Mouse (Mus musculus) MEL (cell line): Measurements from ENCODE around the gene Slc35g1. TPM values are rescaled to one million over a fixed set of nuclear protein-coding genes. Genes with fewer than 3 reads are reported as not detected.

ENCODE experiments used
- DNase-seq: peaks from one replicate; pipeline ENCODE4 v3.0.0; 2011; ENCODE audit warnings: low read depth, low spot score
- H3K27ac ChIP-seq: 2 replicates; pipeline ENCODE4 v1.5.1; 2012; ENCODE audit warnings: low read depth, mild to moderate bottlenecking, control low read depth, low read length, moderate library complexity; ENCODE audit not compliant: control insufficient read depth
- H3K27me3 ChIP-seq, 2 experiments: fragments of 150-350 bp in 1 of 2; sonication (generic) in 1 of 2; 2 replicates each; pipeline ENCODE4 v1.6.1; 2012; ENCODE audit warnings: low read length in 2 of 2, mild to moderate bottlenecking in 2 of 2, improper control_type of control experiment in 1 of 2, moderate library complexity in 1 of 2; ENCODE audit not compliant: insufficient read depth in 2 of 2, control insufficient read depth in 1 of 2
- H3K36me3 ChIP-seq, 2 experiments: 2 replicates each; pipeline ENCODE4 v1.6.1; 2012 to 2014; ENCODE audit warnings: low read length in 2 of 2, improper control_type of control experiment in 1 of 2, inconsistent platforms in 1 of 2, mild to moderate bottlenecking in 1 of 2; ENCODE audit not compliant: insufficient read depth in 2 of 2, control insufficient read depth in 1 of 2
- H3K4me1 ChIP-seq, 2 experiments: fragments of 150-350 bp in 1 of 2; sonication (generic) in 1 of 2; 2 replicates each; pipeline ENCODE4 v1.6.1; 2012; ENCODE audit warnings: low read length in 2 of 2, improper control_type of control experiment in 1 of 2, mild to moderate bottlenecking in 1 of 2; ENCODE audit not compliant: insufficient read depth in 2 of 2, control insufficient read depth in 1 of 2
- H3K4me3 ChIP-seq, 2 experiments: fragments of 150-350 bp in 1 of 2; sonication (generic) in 1 of 2; 2 replicates each; pipeline ENCODE4 v1.5.1; 2012; ENCODE audit warnings: low read depth in 2 of 2, low read length in 2 of 2, mild to moderate bottlenecking in 2 of 2, moderate library complexity in 2 of 2, control low read depth in 1 of 2, improper control_type of control experiment in 1 of 2; ENCODE audit not compliant: control insufficient read depth in 1 of 2, insufficient read depth in 1 of 2
- H3K79me2 ChIP-seq: 2 replicates; pipeline ENCODE4 v1.6.1; 2012; ENCODE audit warnings: mild to moderate bottlenecking, low read length, moderate library complexity; ENCODE audit not compliant: control insufficient read depth, poor library complexity, insufficient read depth
- H3K9ac ChIP-seq: 2 replicates; pipeline ENCODE4 v1.6.1; 2012; ENCODE audit warnings: low read depth, mild to moderate bottlenecking, control low read depth, low read length, moderate library complexity; ENCODE audit not compliant: control insufficient read depth, poor library complexity, severe bottlenecking
- H3K9me3 ChIP-seq: fragments of 150-350 bp; sonication (generic); replicated peaks from 2 replicates; pipeline ENCODE4 v1.6.1; 2012; ENCODE audit warnings: mild to moderate bottlenecking, low read length, improper control_type of control experiment, moderate library complexity; ENCODE audit not compliant: insufficient read depth
- BHLHE40 ChIP-seq: IDR thresholded peaks from 2 replicates; pipeline ENCODE4 v1.6.1; 2012; ENCODE audit warnings: low read depth, mild to moderate bottlenecking, inconsistent platforms, low read length, improper control_type of control experiment, borderline replicate concordance
- CHD2 ChIP-seq: IDR thresholded peaks from 2 replicates; pipeline ENCODE4 v1.6.1; 2011; ENCODE audit warnings: low read length, improper control_type of control experiment
- EP300 ChIP-seq, 2 experiments: IDR thresholded peaks; 2 replicates each; pipeline ENCODE4 v1.6.1; 2011; ENCODE audit warnings: improper control_type of control experiment in 2 of 2, low read length in 2 of 2, low read depth in 1 of 2, mild to moderate bottlenecking in 1 of 2
- ETS1 ChIP-seq: IDR thresholded peaks from 2 replicates; pipeline ENCODE4 v1.6.1; 2012; ENCODE audit warnings: low read depth, mild to moderate bottlenecking, inconsistent platforms, low read length, improper control_type of control experiment, moderate library complexity
- GATA1 ChIP-seq: IDR thresholded peaks from 2 replicates; pipeline ENCODE4 v1.6.1; 2011; ENCODE audit warnings: low read depth, low read length, improper control_type of control experiment
- HCFC1 ChIP-seq: IDR thresholded peaks from 2 replicates; pipeline ENCODE4 v1.6.1; 2012; ENCODE audit warnings: low read depth, mild to moderate bottlenecking, inconsistent platforms, low read length, improper control_type of control experiment, moderate library complexity
- KAT2A ChIP-seq: conservative IDR thresholded peaks from 2 replicates; pipeline ENCODE4 v1.6.1; 2012; ENCODE audit warnings: low read depth, low read length, improper control_type of control experiment, inconsistent platforms
- MAX ChIP-seq: IDR thresholded peaks from 2 replicates; pipeline ENCODE4 v1.6.1; 2011; ENCODE audit warnings: low read length, improper control_type of control experiment
- MAZ ChIP-seq: IDR thresholded peaks from 2 replicates; pipeline ENCODE4 v1.6.1; 2012; ENCODE audit warnings: low read depth, mild to moderate bottlenecking, inconsistent platforms, low read length, improper control_type of control experiment
- NELFE ChIP-seq: IDR thresholded peaks from 2 replicates; pipeline ENCODE4 v1.6.1; 2011; ENCODE audit warnings: low read depth, low read length, improper control_type of control experiment
- POLR2A ChIP-seq, 2 experiments: IDR thresholded peaks; 2 replicates each; pipeline ENCODE4 v1.6.1; 2011 to 2012; ENCODE audit warnings: low read length in 2 of 2, mild to moderate bottlenecking in 2 of 2, control low read depth in 1 of 2, improper control_type of control experiment in 1 of 2, low read depth in 1 of 2, moderate library complexity in 1 of 2; ENCODE audit not compliant: control insufficient read depth in 1 of 2, insufficient read depth in 1 of 2, poor library complexity in 1 of 2
- RCOR1 ChIP-seq: IDR thresholded peaks from 2 replicates; pipeline ENCODE4 v1.6.1; 2012; ENCODE audit warnings: low read depth, mild to moderate bottlenecking, inconsistent platforms, low read length, improper control_type of control experiment
- SIN3A ChIP-seq: IDR thresholded peaks from 2 replicates; pipeline ENCODE4 v1.6.1; 2012; ENCODE audit warnings: low read length, improper control_type of control experiment, inconsistent platforms
- SMC3 ChIP-seq: IDR thresholded peaks from 2 replicates; pipeline ENCODE4 v1.6.1; 2011; ENCODE audit warnings: low read depth, low read length, improper control_type of control experiment
- TAL1 ChIP-seq: IDR thresholded peaks from 2 replicates; pipeline ENCODE4 v1.6.1; 2012; ENCODE audit warnings: mild to moderate bottlenecking, inconsistent platforms, low read length, moderate library complexity, mixed read lengths
- TCF12 ChIP-seq: IDR thresholded peaks from 2 replicates; pipeline ENCODE4 v1.6.1; 2014; ENCODE audit warnings: low read depth, mild to moderate bottlenecking, inconsistent platforms, low read length, improper control_type of control experiment, moderate library complexity
- USF2 ChIP-seq, 2 experiments: IDR thresholded peaks; 2 replicates each; pipeline ENCODE4 v1.6.1; 2011 to 2012; ENCODE audit warnings: improper control_type of control experiment in 2 of 2, low read length in 2 of 2, borderline replicate concordance in 1 of 2, inconsistent platforms in 1 of 2, low read depth in 1 of 2, mild to moderate bottlenecking in 1 of 2; ENCODE audit not compliant: insufficient read depth in 1 of 2
- ZC3H11A ChIP-seq: IDR thresholded peaks from 2 replicates; pipeline ENCODE4 v1.6.1; 2012; ENCODE audit warnings: low read depth, mild to moderate bottlenecking, inconsistent platforms, low read length, improper control_type of control experiment
- ZKSCAN1 ChIP-seq: IDR thresholded peaks from 2 replicates; pipeline ENCODE4 v1.6.1; 2012; ENCODE audit warnings: low read depth, mild to moderate bottlenecking, inconsistent platforms, low read length, improper control_type of control experiment, moderate library complexity
- ZNF384 ChIP-seq: IDR thresholded peaks from 2 replicates; pipeline ENCODE4 v1.6.1; 2012; ENCODE audit warnings: low read depth, mild to moderate bottlenecking, inconsistent platforms, low read length, improper control_type of control experiment
- polyA plus RNA-seq, 2 experiments: library from polyadenylated mRNA; stranded (reverse) in 1 of 2; unstranded in 1 of 2; fragments of >175 nt in 1 of 2; fragments of >200 nt in 1 of 2; gene quantifications; 2 replicates each; pipeline versions ENCODE4 v1.2.1 to v1.2.4; 2012; ENCODE audit warnings: low replicate concordance in 2 of 2, low read depth in 1 of 2; ENCODE audit not compliant: insufficient read length in 2 of 2, insufficient read depth in 1 of 2, missing spikeins in 1 of 2
- total RNA-seq: library from RNA; depleted of rRNA; stranded (reverse); fragments of 300-350 nt; gene quantifications from 2 replicates; pipeline ENCODE4 v1.2.3, GENCODE M21; 2012

The Slc35g1 gene
- total and polyA plus RNA-seq, 3 experiments: 15.7 to 19.0 TPM; not detected in 1

DNA sequence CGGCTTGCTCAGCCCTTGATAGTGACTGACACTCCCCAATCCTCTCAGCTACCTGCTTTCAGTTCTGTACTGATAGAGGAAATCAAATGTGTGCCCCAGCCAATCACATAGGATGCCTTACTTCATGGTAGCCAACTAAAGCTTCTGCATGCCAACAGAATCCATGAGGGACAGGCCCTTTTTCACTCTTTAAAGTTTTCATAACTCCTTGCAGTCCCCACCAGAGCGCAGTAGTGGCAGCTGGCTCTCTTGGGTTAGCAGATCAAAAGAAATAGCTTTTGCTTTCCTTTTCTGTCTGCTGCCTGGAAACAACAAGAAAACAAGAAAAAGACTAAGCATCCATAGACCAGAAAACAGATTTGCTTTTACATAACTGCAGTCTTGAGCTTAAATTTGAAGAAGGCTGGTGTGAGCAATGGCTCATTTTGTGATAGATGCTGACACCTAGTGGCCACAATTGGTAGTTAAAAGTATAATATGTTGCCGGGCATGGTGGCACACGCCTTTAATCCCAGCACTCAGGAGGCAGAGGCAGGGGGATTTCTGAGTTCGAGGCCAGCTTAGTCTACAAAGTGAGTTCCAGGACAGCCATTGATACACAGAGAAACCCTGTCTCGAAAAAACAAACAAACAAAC is 43.2 kb upstream of the Slc35g1 start (continued):
- no peak for TF ChIP-seq USF2 (IDR thresholded peaks at IDR 0.05; ENCODE audit: borderline replicate concordance in 1 of 2, insufficient read depth in 1 of 2, low read depth in 1 of 2, low read length in 2 of 2)
- TF ChIP-seq SIN3A: no peak
- TF ChIP-seq MAX: no peak
- TF ChIP-seq ZC3H11A: peak; percentile 74

DNA sequence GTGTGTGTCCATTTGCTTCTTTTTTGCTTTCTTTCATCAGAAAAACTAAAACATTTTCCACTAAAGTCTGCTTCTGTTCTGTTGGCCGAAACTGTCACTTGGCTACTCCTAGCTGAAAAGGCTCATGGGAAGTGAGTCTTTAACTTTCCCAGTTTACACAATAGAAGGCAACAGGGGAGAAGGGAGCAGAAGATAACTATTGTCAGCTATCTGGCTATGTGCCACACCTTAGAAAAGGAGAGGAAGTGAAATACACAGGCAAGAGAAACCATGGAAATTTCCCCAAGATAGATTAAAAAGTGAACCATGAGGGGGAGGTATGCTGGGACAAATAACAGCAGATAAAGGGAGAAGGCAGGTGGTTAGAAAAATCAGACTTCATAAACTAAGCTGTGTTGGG is 41.5 kb upstream of the Slc35g1 start:
- peak overlapping the region; percentile 59 for H3K27ac ChIP-seq
- H3K4me1 ChIP-seq: peaks cover 3 to 12% of the 10 kb centered on the region in 2 experiments; a peak in 3 of 4 replicates
- no peaks in the 10 kb centered on the region for H3K79me2 ChIP-seq
- H3K36me3 ChIP-seq: peaks cover 0 to 9% of the 10 kb centered on the region in 2 experiments; a peak in 2 of 4 replicates
- TF ChIP-seq GATA1: 0 out of 2 replicates have a peak, but pooled peaks have one; percentile 29
- TF ChIP-seq TCF12: 0 out of 2 replicates have a peak, but pooled peaks have one; percentile 36
- TF ChIP-seq RCOR1: no peak
- 0 out of 2 replicates have a peak, but pooled peaks have one; percentile 17 for TF ChIP-seq HCFC1
- TF ChIP-seq EP300 (IDR thresholded peaks at IDR 0.05; ENCODE audit: low read depth in 1 of 2, low read length in 2 of 2): peak; percentile 24 to 45; a peak in 2 of 4 replicates
- TF ChIP-seq ETS1: peak; percentile 55; the same call in 1 of the 2 replicates
- no peaks in the 10 kb centered on the region for H3K27me3 ChIP-seq
- H3K4me3 ChIP-seq: peak overlapping the region in 1 of 2 experiments; percentile 14; a peak in 2 of 4 replicates
- H3K9ac ChIP-seq: peak overlapping the region; percentile 50
- H3K9me3 ChIP-seq: no peaks in the 10 kb centered on the region
- peak; percentile 71 for DNase-seq

DNA sequence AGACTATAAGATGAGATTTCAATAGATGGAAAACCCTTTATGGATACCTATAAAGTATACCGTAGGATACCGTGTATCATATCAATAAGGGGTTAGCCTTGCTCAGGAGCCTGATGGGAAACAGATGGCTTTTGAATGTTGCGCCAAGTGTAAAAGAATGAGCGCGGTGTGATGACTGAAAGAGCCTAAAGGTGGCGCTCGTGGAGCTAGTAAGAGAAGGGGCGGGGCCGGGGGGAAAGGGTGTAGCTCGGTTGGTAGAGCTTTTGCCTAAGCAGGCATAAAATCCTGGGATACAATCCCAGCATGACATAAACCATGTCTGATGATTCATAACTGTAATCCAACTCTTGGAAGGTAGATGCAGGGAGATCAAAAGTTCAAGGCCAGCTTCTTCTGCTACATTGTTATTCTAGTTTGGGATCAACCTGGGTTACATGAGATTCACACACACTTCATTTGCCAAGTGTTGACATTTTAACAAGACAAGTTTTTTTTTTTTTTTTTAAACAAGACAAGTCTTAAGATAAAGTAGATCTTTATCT is 40.9 kb upstream of the Slc35g1 start:
- Histone ChIP-seq H3K79me2 (no peaks in the 10 kb centered on the region), H3K4me1 (peaks cover 3 to 12% of the 10 kb centered on the region in 2 experiments; a peak in 3 of 4 replicates), H3K9ac (no peak overlapping the region), H3K9me3 (no peaks in the 10 kb centered on the region), H3K27me3 (no peaks in the 10 kb centered on the region), H3K36me3 (peaks cover 0 to 9% of the 10 kb centered on the region in 2 experiments; a peak in 2 of 4 replicates), H3K4me3 (no peak overlapping the region), H3K27ac (no peak overlapping the region)
- no peak for TF ChIP-seq ZKSCAN1
- TF ChIP-seq CHD2: no peak
- TF ChIP-seq ZC3H11A: no peak
- no peak for TF ChIP-seq KAT2A
- no peak for TF ChIP-seq POLR2A (IDR thresholded peaks at IDR 0.05; ENCODE audit: control insufficient read depth in 1 of 2, insufficient read depth in 1 of 2, low read depth in 1 of 2, low read length in 2 of 2, poor library complexity in 1 of 2)
- no peak for TF ChIP-seq RCOR1
- TF ChIP-seq TAL1: no peak
- no peak for TF ChIP-seq NELFE
- TF ChIP-seq EP300 (IDR thresholded peaks at IDR 0.05; ENCODE audit: low read depth in 1 of 2, low read length in 2 of 2): no peak
- no peak for TF ChIP-seq GATA1
- TF ChIP-seq BHLHE40: no peak
- no peak for TF ChIP-seq ZNF384
- no peak for TF ChIP-seq SIN3A
- TF ChIP-seq SMC3: no peak
- no peak for TF ChIP-seq TCF12
- no peak for TF ChIP-seq MAZ
- peak; percentile 20 for DNase-seq
